In genomic region chr9:114400588-114400948, GRCm38 (mm10) we compare ENCODE assay signal across 8 mouse cellular contexts. TPM values are rescaled to one million over a fixed set of nuclear protein-coding genes. Genes with fewer than 3 reads are reported as not detected.
A peak's percentile ranks its signal among the peaks of the same experiment; 100 is the strongest.
DNase-seq lines count a peak whose midpoint lies in the region; ATAC-seq lines count a peak whose summit lies in the region.

No protein-coding gene starts in this region.

- WGBS in lung, embryonic 15.5 days = 8% methylated on average over 5 of the region's 5 CpGs
- WGBS in embryonic facial prominence, embryonic 15.5 days = 20% methylated on average over 5 of the region's 5 CpGs
- 23% methylated on average over 5 of the region's 5 CpGs for WGBS in intestine, embryonic 16.5 days
- WGBS in neural tube, embryonic 14.5 days = 15% methylated on average over 5 of the region's 5 CpGs

- H3K4me1 ChIP-seq in lung, embryonic 15.5 days = peaks cover 12% of the 10 kb centered on the region
- peaks cover 12% of the 10 kb centered on the region for H3K4me1 ChIP-seq in embryonic facial prominence, embryonic 15.5 days
- H3K4me1 ChIP-seq in intestine, embryonic 16.5 days (ENCODE audit: control insufficient read depth, insufficient read depth, low read length) = peaks cover 5% of the 10 kb centered on the region
- H3K4me1 ChIP-seq in neural tube, embryonic 14.5 days (ENCODE audit: control insufficient read depth, insufficient read depth, low read length) = 0 out of 2 replicates have a peak, but pooled peaks cover 6% of the 10 kb centered on the region

- H3K27ac ChIP-seq in lung, embryonic 15.5 days = peak overlapping the region; percentile 91
- H3K27ac ChIP-seq in embryonic facial prominence, embryonic 15.5 days (replicated peaks) = peak overlapping the region; percentile 96
- H3K27ac ChIP-seq in intestine, embryonic 16.5 days (ENCODE audit: low read length) = peak overlapping the region; percentile 94
- peak overlapping the region; percentile 86 for H3K27ac ChIP-seq in neural tube, embryonic 14.5 days (ENCODE audit: low read depth, low read length)

- DNase-seq in lung, postnatal 14 days = no peak
- DNase-seq in right cerebral cortex, postnatal 10 days (ENCODE audit: low spot score in 2 of 2) = no peak
- DNase-seq in layer of hippocampus, postnatal 10 days (ENCODE audit: low spot score in 2 of 2) = no peak
- no peak for DNase-seq in cerebellum, adult 8-10 months

- no peak for ATAC-seq in lung, embryonic 15.5 days (ENCODE audit: borderline replicate concordance, extremely low read depth, low FRiP score, low TSS enrichment)
- peak; percentile 53 for ATAC-seq in embryonic facial prominence, embryonic 15.5 days (ENCODE audit: insufficient number of reproducible peaks, low FRiP score, low TSS enrichment, low read depth)
- ATAC-seq in intestine, embryonic 16.5 days = peak; percentile 52
- ATAC-seq in neural tube, embryonic 14.5 days (ENCODE audit: low read depth) = no peak

- H3K9me3 ChIP-seq in lung, embryonic 15.5 days = no peaks in the 10 kb centered on the region
- H3K9me3 ChIP-seq in embryonic facial prominence, embryonic 15.5 days (replicated peaks) = no peaks in the 10 kb centered on the region
- 0 out of 2 replicates have a peak, but pooled peaks cover 6% of the 10 kb centered on the region for H3K9me3 ChIP-seq in intestine, embryonic 16.5 days (ENCODE audit: control insufficient read depth, low read length)
- no peaks in the 10 kb centered on the region for H3K9me3 ChIP-seq in neural tube, embryonic 14.5 days (ENCODE audit: control insufficient read depth, low read length)

- H3K9ac ChIP-seq in lung, embryonic 15.5 days = 0 out of 2 replicates have a peak overlapping the region, but pooled peaks have one; percentile 78
- H3K9ac ChIP-seq in embryonic facial prominence, embryonic 15.5 days = 0 out of 2 replicates have a peak overlapping the region, but pooled peaks have one; percentile 88
- H3K9ac ChIP-seq in intestine, embryonic 16.5 days (ENCODE audit: low read depth, low read length) = peak overlapping the region; percentile 98
- peak overlapping the region; percentile 82 for H3K9ac ChIP-seq in neural tube, embryonic 14.5 days (replicated peaks; ENCODE audit: low read depth, low read length)

- H3K4me3 ChIP-seq in lung, embryonic 15.5 days = peak overlapping the region; percentile 88
- peak overlapping the region; percentile 91 for H3K4me3 ChIP-seq in embryonic facial prominence, embryonic 15.5 days (replicated peaks)
- H3K4me3 ChIP-seq in intestine, embryonic 16.5 days (ENCODE audit: low read length) = peak overlapping the region; percentile 70
- H3K4me3 ChIP-seq in neural tube, embryonic 14.5 days (ENCODE audit: low read depth, low read length) = peak overlapping the region; percentile 89

- no peaks in the 10 kb centered on the region for H3K27me3 ChIP-seq in lung, embryonic 15.5 days
- H3K27me3 ChIP-seq in embryonic facial prominence, embryonic 15.5 days = no peaks in the 10 kb centered on the region
- no peaks in the 10 kb centered on the region for H3K27me3 ChIP-seq in intestine, embryonic 16.5 days (replicated peaks; ENCODE audit: control insufficient read depth, insufficient read depth, low read length)
- H3K27me3 ChIP-seq in neural tube, embryonic 14.5 days (ENCODE audit: control insufficient read depth, insufficient read depth, low read length) = no peaks in the 10 kb centered on the region

- peak overlapping the region; percentile 84 for H3K4me2 ChIP-seq in lung, embryonic 15.5 days
- peak overlapping the region; percentile 76 for H3K4me2 ChIP-seq in embryonic facial prominence, embryonic 15.5 days (replicated peaks)
- peak overlapping the region; percentile 70 for H3K4me2 ChIP-seq in intestine, embryonic 16.5 days (ENCODE audit: low read depth, low read length)
- peak overlapping the region; percentile 66 for H3K4me2 ChIP-seq in neural tube, embryonic 14.5 days (ENCODE audit: low read depth, low read length)

- peaks cover 13% of the 10 kb centered on the region for H3K36me3 ChIP-seq in lung, embryonic 15.5 days
- peaks cover 17% of the 10 kb centered on the region for H3K36me3 ChIP-seq in embryonic facial prominence, embryonic 15.5 days
- H3K36me3 ChIP-seq in intestine, embryonic 16.5 days (ENCODE audit: control insufficient read depth, insufficient read depth, low read length) = peaks cover 18% of the 10 kb centered on the region
- H3K36me3 ChIP-seq in neural tube, embryonic 14.5 days (ENCODE audit: control insufficient read depth, insufficient read depth, low read length) = no peaks in the 10 kb centered on the region

RNA-seq across cellular contexts. Expression of gene Glb1, which starts 0.3 kb away (rescaled TPM):
- 42.6 and 47.7 TPM in 2 replicates for polyA plus RNA-seq in lung, embryonic 15.5 days (2015; fragmentation: Nextera tagmentation; extraction: Ambion mirVana)
- 35.7 and 37.3 TPM in 2 replicates for polyA plus RNA-seq in embryonic facial prominence, embryonic 15.5 days (2015; fragmentation: Nextera tagmentation; extraction: Ambion mirVana)
- polyA plus RNA-seq in intestine, embryonic 16.5 days (2015; fragmentation: Nextera tagmentation; extraction: Ambion mirVana) = 295 and 399 TPM in 2 replicates
- polyA plus RNA-seq in neural tube, embryonic 14.5 days (2014; fragmentation: Nextera tagmentation; extraction: Ambion mirVana) = 31.2 and 33.1 TPM in 2 replicates
- 10 to 100 TPM; 28.6 to 29.2 TPM for total RNA-seq in layer of hippocampus, postnatal 10 days (2021)

RNA-seq across cellular contexts. Expression of gene Tmppe, which starts 0.3 kb away (rescaled TPM):
- 9.5 and 10.1 TPM in 2 replicates for polyA plus RNA-seq in lung, embryonic 15.5 days (2015; fragmentation: Nextera tagmentation; extraction: Ambion mirVana)
- polyA plus RNA-seq in embryonic facial prominence, embryonic 15.5 days (2015; fragmentation: Nextera tagmentation; extraction: Ambion mirVana) = 10.6 and 10.9 TPM in 2 replicates
- 31.2 and 40.7 TPM in 2 replicates for polyA plus RNA-seq in intestine, embryonic 16.5 days (2015; fragmentation: Nextera tagmentation; extraction: Ambion mirVana)
- 2.8 and 4.9 TPM in 2 replicates for polyA plus RNA-seq in neural tube, embryonic 14.5 days (2014; fragmentation: Nextera tagmentation; extraction: Ambion mirVana)
- 1 to 10 TPM; 8.2 to 9.4 TPM for total RNA-seq in layer of hippocampus, postnatal 10 days (2021)

RNA-seq across cellular contexts. Expression of gene Crtap, which starts 10.1 kb away (rescaled TPM):
- polyA plus RNA-seq in lung, embryonic 15.5 days (2015; fragmentation: Nextera tagmentation; extraction: Ambion mirVana) = 153 and 159 TPM in 2 replicates
- polyA plus RNA-seq in embryonic facial prominence, embryonic 15.5 days (2015; fragmentation: Nextera tagmentation; extraction: Ambion mirVana) = 198 and 204 TPM in 2 replicates
- 98.2 and 104 TPM in 2 replicates for polyA plus RNA-seq in intestine, embryonic 16.5 days (2015; fragmentation: Nextera tagmentation; extraction: Ambion mirVana)
- 14.4 and 33.9 TPM in 2 replicates for polyA plus RNA-seq in neural tube, embryonic 14.5 days (2014; fragmentation: Nextera tagmentation; extraction: Ambion mirVana)
- total RNA-seq in layer of hippocampus, postnatal 10 days (2021) = 10 to 100 TPM; 13.0 to 13.5 TPM

Comparison
In these comparisons a context has a peak if more than half of its experiments do, and no peak if none do; other contexts are left out.
1. ATAC-seq: peak in embryonic facial prominence, embryonic 15.5 days (single experiment) and intestine, embryonic 16.5 days (single experiment); none in lung, embryonic 15.5 days (single experiment) and neural tube, embryonic 14.5 days (single experiment).
2. Peak in every context shown above with its lines, with median percentiles within 50 percentile points of each other: H3K27ac ChIP-seq, H3K4me2 ChIP-seq, H3K4me3 ChIP-seq and H3K9ac ChIP-seq.